23 mouse cellular contexts compared by ENCODE assay signal in genomic region chr16:56868361-56868760, GRCm38 (mm10). TPM values are rescaled to one million over a fixed set of nuclear protein-coding genes. Genes with fewer than 3 reads are reported as not detected.
"Had no signal": no experiment of that assay in that cellular context is flagged by ENCODE, and none has a peak within 500 bp of the region (broad histone marks: within the 10 kb centered on the region; RNA-seq: fewer than 3 reads in every experiment).

No protein-coding gene starts in this region.

- H3K36me3 ChIP-seq: neural tube, embryonic 13.5 days; neural tube, embryonic 15.5 days; stomach, embryonic 15.5 days had no signal

- H3K4me3 ChIP-seq: neural tube, embryonic 13.5 days; neural tube, embryonic 15.5 days; stomach, embryonic 15.5 days had no signal

- H3K9me3 ChIP-seq: neural tube, embryonic 13.5 days; neural tube, embryonic 15.5 days; stomach, embryonic 15.5 days had no signal

- H3K4me1 ChIP-seq: neural tube, embryonic 13.5 days; neural tube, embryonic 15.5 days; stomach, embryonic 15.5 days had no signal

- DNase-seq: retina, postnatal 1 day; right cerebral cortex, adult 18-20 months; right cerebral cortex, postnatal 14 days; right cerebral cortex, postnatal 4 days; spleen, adult 18-20 months; thymus, adult 18-20 months; thymus, adult 2 months; thymus, postnatal 14 days; thymus, postnatal 25 days; thymus, postnatal 36 days; thymus, postnatal 4 days had no signal

- H3K9ac ChIP-seq: neural tube, embryonic 13.5 days; neural tube, embryonic 15.5 days; stomach, embryonic 15.5 days had no signal

- H3K27ac ChIP-seq: neural tube, embryonic 13.5 days; neural tube, embryonic 15.5 days; stomach, embryonic 15.5 days; stomach, postnatal 0 days had no signal

- H3K27me3 ChIP-seq: neural tube, embryonic 13.5 days; neural tube, embryonic 15.5 days; stomach, embryonic 15.5 days had no signal

RNA-seq across cellular contexts. Expression of gene Tmem45a, which starts 17.6 kb away (rescaled TPM):
- total RNA-seq: neutrophil, adult 5-6 weeks had no signal

RNA-seq across cellular contexts. Expression of gene Lnp1, which starts 59.5 kb away (rescaled TPM):
- total RNA-seq: neutrophil, adult 5-6 weeks had no signal
- polyA plus RNA-seq: neural tube, embryonic 13.5 days; neural tube, embryonic 14.5 days; small intestine, adult 2 months; spleen, adult 2 months; stomach, embryonic 14.5 days; stomach, embryonic 15.5 days; stomach, embryonic 16.5 days; stomach, postnatal 0 days; testis, adult 2 months; thymus, adult 2 months; urinary bladder, adult 2 months had no signal
